Mouse (Mus musculus): ENCODE data around the gene Gdf15. TPM values are rescaled to one million over a fixed set of nuclear protein-coding genes. Genes with fewer than 3 reads are reported as not detected.

Gdf15 gene
- polyA plus RNA-seq, 1 experiment from 2014 or later, result 0.19 TPM

GRCm38 (mm10) chr8:70617985-70618384 is 14.3 kb downstream of the Gdf15 start:
- Histone ChIP-seq H3K9me3 (no peaks in the 10 kb centered on the region), H3K4me3 (no peak overlapping the region), H3K27me3 (replicated peaks) (peaks cover 8% of the 10 kb centered on the region; the same call in 1 of the 2 replicates), H3K9ac (no peak overlapping the region), H3K27ac (no peak overlapping the region), H3K4me2 (no peak overlapping the region), H3K36me3 (replicated peaks) (no peaks in the 10 kb centered on the region), H3K4me1 (no peaks in the 10 kb centered on the region)
- ATAC-seq (replicated peaks), result no peak
- 80% methylated on average over 11 of the region's 11 CpGs for WGBS

GRCm38 (mm10) chr8:70616645-70617044 is 15.6 kb downstream of the Gdf15 start:
- WGBS, result 60% methylated on average over 11 of the region's 11 CpGs
- Histone ChIP-seq H3K36me3 (replicated peaks) (no peaks in the 10 kb centered on the region), H3K4me3 (no peak overlapping the region), H3K9ac (no peak overlapping the region), H3K27me3 (replicated peaks) (peaks cover 2% of the 10 kb centered on the region; the same call in 1 of the 2 replicates), H3K4me2 (no peak overlapping the region), H3K9me3 (no peaks in the 10 kb centered on the region), H3K4me1 (peaks cover 2% of the 10 kb centered on the region), H3K27ac (no peak overlapping the region)
- no peak for ATAC-seq (replicated peaks)

- Histone ChIP-seq H3K27ac (no peak within 1 kb of the TSS), H3K4me1 (peaks cover 10% of the 10 kb centered on the region), H3K27me3 (replicated peaks) (no peaks in the 10 kb centered on the region), H3K4me2 (no peak within 1 kb of the TSS), H3K36me3 (replicated peaks) (no peaks in the 10 kb centered on the region), H3K4me3 (no peak within 1 kb of the TSS), H3K9me3 (no peaks in the 10 kb centered on the region), H3K9ac (no peak within 1 kb of the TSS)
- WGBS, result 88% methylated on average over 3 of the region's 3 CpGs
- ATAC-seq (replicated peaks), result no peak
Observed at GRCm38 (mm10) chr8:70615894-70616293, 16.4 kb downstream of the Gdf15 start, which contains the start of gene Lrrc25. Gene Lrrc25, plus strand, starts transcription at chr8:70616155.

- Histone ChIP-seq H3K4me2 (no peak overlapping the region), H3K36me3 (replicated peaks) (no peaks in the 10 kb centered on the region), H3K27ac (no peak overlapping the region), H3K9me3 (no peaks in the 10 kb centered on the region), H3K27me3 (replicated peaks) (no peaks in the 10 kb centered on the region), H3K4me1 (peaks cover 16% of the 10 kb centered on the region), H3K9ac (no peak overlapping the region), H3K4me3 (no peak overlapping the region)
- ATAC-seq (replicated peaks), result no peak
- 88% methylated on average over 8 of the region's 8 CpGs for WGBS
Observed at GRCm38 (mm10) chr8:70615281-70615680, 17.0 kb downstream of the Gdf15 start.

GRCm38 (mm10) chr8:70614469-70614868 is 17.8 kb downstream of the Gdf15 start:
- H3K4me3 ChIP-seq, result no peak overlapping the region
- no peaks in the 10 kb centered on the region for H3K36me3 ChIP-seq (replicated peaks)
- no peak overlapping the region for H3K9ac ChIP-seq
- no peak for ATAC-seq (replicated peaks)
- no peak overlapping the region for H3K4me2 ChIP-seq
- peaks cover 24% of the 10 kb centered on the region for H3K4me1 ChIP-seq
- H3K9me3 ChIP-seq, result no peaks in the 10 kb centered on the region
- no peak overlapping the region for H3K27ac ChIP-seq
- H3K27me3 ChIP-seq (replicated peaks), result no peaks in the 10 kb centered on the region
- whole genome bisulfite sequencing, result 77% methylated on average over 5 of the region's 5 CpGs

- peaks cover 31% of the 10 kb centered on the region for H3K4me1 ChIP-seq
- no peak overlapping the region for H3K4me3 ChIP-seq
- H3K27ac ChIP-seq, result no peak overlapping the region
- H3K9me3 ChIP-seq, result no peaks in the 10 kb centered on the region
- no peak overlapping the region for H3K4me2 ChIP-seq
- H3K27me3 ChIP-seq (replicated peaks), result no peaks in the 10 kb centered on the region
- no peaks in the 10 kb centered on the region for H3K36me3 ChIP-seq (replicated peaks)
- WGBS, result 32% methylated on average over 1 of the region's 1 CpGs
- ATAC-seq (replicated peaks), result no peak
- H3K9ac ChIP-seq, result no peak overlapping the region
Observed at GRCm38 (mm10) chr8:70613763-70614162, 18.5 kb downstream of the Gdf15 start.

- Histone ChIP-seq H3K9ac (peak overlapping the region; percentile 39; the same call in 1 of the 2 replicates), H3K4me2 (peak overlapping the region; percentile 86), H3K36me3 (replicated peaks) (no peaks in the 10 kb centered on the region), H3K27me3 (replicated peaks) (no peaks in the 10 kb centered on the region), H3K27ac (peak overlapping the region; percentile 50), H3K4me3 (peak overlapping the region; percentile 76), H3K9me3 (no peaks in the 10 kb centered on the region), H3K4me1 (peaks cover 45% of the 10 kb centered on the region)
- ATAC-seq (replicated peaks), result no peak
- 0% methylated on average over 6 of the region's 6 CpGs for WGBS
Observed at GRCm38 (mm10) chr8:70611849-70612248, 20.4 kb downstream of the Gdf15 start.

- Histone ChIP-seq H3K9me3 (no peaks in the 10 kb centered on the region), H3K4me2 (peak overlapping the region; percentile 86), H3K36me3 (replicated peaks) (no peaks in the 10 kb centered on the region), H3K27me3 (replicated peaks) (no peaks in the 10 kb centered on the region), H3K9ac (peak overlapping the region; percentile 39; the same call in 1 of the 2 replicates), H3K4me3 (peak overlapping the region; percentile 76), H3K4me1 (peaks cover 52% of the 10 kb centered on the region), H3K27ac (peak overlapping the region; percentile 79)
- ATAC-seq (replicated peaks), result 0 out of 2 replicates have a peak, but pooled peaks have one; percentile 5
- under 1% methylated on average over 54 of the region's 54 CpGs for WGBS
Observed at GRCm38 (mm10) chr8:70610796-70611771, 21.2 kb downstream of the Gdf15 start.

GRCm38 (mm10) chr8:70609849-70610795 is 22.1 kb downstream of the Gdf15 start:
- Histone ChIP-seq H3K27me3 (replicated peaks) (no peaks in the 10 kb centered on the region), H3K36me3 (replicated peaks) (no peaks in the 10 kb centered on the region), H3K4me1 (peaks cover 59% of the 10 kb centered on the region), H3K4me3 (peak overlapping the region; percentile 76), H3K9me3 (no peaks in the 10 kb centered on the region), H3K4me2 (peak overlapping the region; percentile 86), H3K9ac (0 out of 2 replicates have a peak overlapping the region, but pooled peaks have one; percentile 25), H3K27ac (peak overlapping the region; percentile 79)
- WGBS, result 1% methylated on average over 40 of the region's 45 CpGs
- ATAC-seq (replicated peaks), result peak; percentile 16

- no peaks in the 10 kb centered on the region for H3K36me3 ChIP-seq (replicated peaks)
- H3K27ac ChIP-seq, result peak overlapping the region; percentile 79
- H3K9me3 ChIP-seq, result no peaks in the 10 kb centered on the region
- H3K27me3 ChIP-seq (replicated peaks), result no peaks in the 10 kb centered on the region
- H3K4me1 ChIP-seq, result peaks cover 66% of the 10 kb centered on the region
- peak overlapping the region; percentile 86 for H3K4me2 ChIP-seq
- ATAC-seq (replicated peaks), result peak; percentile 29
- peak overlapping the region; percentile 76 for H3K4me3 ChIP-seq
- 1% methylated on average over 39 of the region's 39 CpGs for WGBS
- 0 out of 2 replicates have a peak overlapping the region, but pooled peaks have one; percentile 27 for H3K9ac ChIP-seq
Observed at GRCm38 (mm10) chr8:70609368-70609848, 22.8 kb downstream of the Gdf15 start.

GRCm38 (mm10) chr8:70608749-70609367 is 23.4 kb downstream of the Gdf15 start, which contains the start of gene Ssbp4:
Gene Ssbp4, minus strand, starts transcription at chr8:70608872.
- peaks cover 66% of the 10 kb centered on the region for H3K4me1 ChIP-seq
- WGBS, result 7% methylated on average over 26 of the region's 26 CpGs

More at GRCm38 (mm10) chr8:70608749-70609367, 23.4 kb downstream of the Gdf15 start, which contains the start of gene Ssbp4:
- Histone ChIP-seq H3K27ac (peak within 1 kb of the TSS; percentile 79), H3K9me3 (no peaks in the 10 kb centered on the region), H3K27me3 (replicated peaks) (no peaks in the 10 kb centered on the region), H3K4me2 (peak within 1 kb of the TSS; percentile 86), H3K4me3 (peak within 1 kb of the TSS; percentile 76), H3K36me3 (replicated peaks) (no peaks in the 10 kb centered on the region), H3K9ac (peak within 1 kb of the TSS; percentile 86)
- peak; percentile 9; the same call in 1 of the 2 replicates for ATAC-seq (replicated peaks)
